Mouse (Mus musculus): ENCODE results near the gene Mecp2. TPM values are rescaled to one million over a fixed set of nuclear protein-coding genes. Genes with fewer than 3 reads are reported as not detected.
"Not testable (repeated sequence)": the region's sequence is repeated elsewhere in the genome, so short reads cannot be mapped to it uniquely, and the experiment has no call there.

The Mecp2 gene
- polyA plus RNA-seq (2015; fragmentation: Nextera tagmentation; extraction: Ambion mirVana): 12.3 and 12.4 TPM in 2 replicates

DNA sequence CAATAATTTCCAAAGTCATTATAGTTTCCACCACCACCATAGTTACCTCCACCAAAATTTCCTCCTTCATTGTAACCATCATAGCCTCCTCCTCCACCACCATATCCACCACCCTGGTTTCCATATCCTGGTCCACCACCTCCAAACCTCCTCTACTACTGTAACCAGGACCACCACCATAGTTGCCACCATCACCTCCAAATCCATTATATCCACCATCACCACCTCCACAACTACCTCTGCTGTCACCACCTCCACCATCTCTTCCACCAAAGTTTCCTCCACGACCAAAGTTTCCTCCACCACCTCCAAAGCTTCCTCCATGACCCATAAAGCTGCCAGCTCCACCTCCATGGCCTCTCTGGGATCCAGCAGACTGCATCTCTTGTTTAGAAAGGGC, at the start of gene Mecp2:
TSS of gene Mecp2 (minus strand) at position 101 of the 400 bp plus-strand sequence.
- 25% methylated on average over 1 of the region's 1 CpGs for WGBS
- not testable (repeated sequence) for H3K9me3 ChIP-seq; H3K36me3 ChIP-seq; H3K4me3 ChIP-seq (replicated peaks); H3K27me3 ChIP-seq (replicated peaks); H3K27ac ChIP-seq; H3K4me2 ChIP-seq; H3K4me1 ChIP-seq; H3K9ac ChIP-seq; ATAC-seq (ENCODE audit: insufficient read depth, low FRiP score, low read depth)

DNA sequence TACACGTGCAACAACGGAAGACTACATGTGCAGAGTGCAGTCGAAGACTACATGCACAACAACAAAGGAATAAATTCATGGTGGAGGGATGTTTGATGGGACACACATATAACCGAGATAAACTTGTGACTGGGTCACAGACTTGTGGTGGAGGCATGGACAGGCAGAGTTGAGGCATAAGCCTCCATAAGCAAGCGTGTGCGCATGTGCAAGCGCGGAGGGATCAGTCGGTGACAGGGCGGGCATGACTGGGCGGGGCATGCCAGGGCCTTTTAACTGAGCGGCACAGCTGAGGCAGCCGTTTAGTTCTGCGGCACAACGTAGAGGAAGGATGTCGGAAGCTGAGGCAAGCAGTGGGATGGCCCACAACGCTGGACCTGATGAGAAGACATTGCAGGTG, 41.8 kb upstream of the Mecp2 start, which contains the start of gene Tktl1:
TSS of gene Tktl1 (plus strand) at position 301 of the 400 bp plus-strand sequence.
- H3K27ac ChIP-seq: no peak within 1 kb of the TSS
- ATAC-seq (ENCODE audit: insufficient read depth, low FRiP score, low read depth): no peak
- H3K4me2 ChIP-seq: no peak within 1 kb of the TSS
- H3K27me3 ChIP-seq (replicated peaks): no peaks in the 10 kb centered on the region
- no peaks in the 10 kb centered on the region for H3K36me3 ChIP-seq
- WGBS: 92% methylated on average over 17 of the region's 17 CpGs
- no peaks in the 10 kb centered on the region for H3K4me1 ChIP-seq
- no peak within 1 kb of the TSS for H3K4me3 ChIP-seq (replicated peaks)
- H3K9ac ChIP-seq: no peak within 1 kb of the TSS
- H3K9me3 ChIP-seq: no peaks in the 10 kb centered on the region

DNA sequence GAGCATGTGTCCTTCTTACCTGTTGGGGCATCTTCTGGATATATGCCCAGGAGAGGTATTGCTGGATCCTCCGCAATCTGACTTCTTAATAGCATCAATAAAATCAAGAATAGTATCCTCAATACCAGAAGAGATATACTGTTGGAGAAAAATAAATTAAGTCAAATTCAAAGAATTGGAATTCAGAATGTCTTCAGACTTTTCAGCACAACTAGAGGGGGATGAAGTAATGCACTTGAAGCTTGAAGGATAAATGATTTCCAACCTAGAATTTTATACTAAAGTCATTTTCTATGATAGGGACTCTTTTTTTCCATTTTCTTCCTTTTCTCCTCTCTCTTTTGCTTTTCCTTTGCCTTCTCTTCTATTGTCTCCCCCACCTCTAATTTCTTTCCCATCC, 32.6 kb upstream of the Mecp2 start, which contains the start of gene Tex28:
TSS of gene Tex28 (minus strand) at position 101 of the 400 bp plus-strand sequence.
- Histone ChIP-seq H3K36me3 (no peaks in the 10 kb centered on the region), H3K4me2 (no peak within 1 kb of the TSS), H3K4me3 (replicated peaks) (no peak within 1 kb of the TSS), H3K9ac (no peak within 1 kb of the TSS), H3K27ac (no peak within 1 kb of the TSS), H3K27me3 (replicated peaks) (no peaks in the 10 kb centered on the region), H3K4me1 (no peaks in the 10 kb centered on the region), H3K9me3 (no peaks in the 10 kb centered on the region)
- 89% methylated on average over 1 of the region's 1 CpGs for WGBS
- ATAC-seq (ENCODE audit: insufficient read depth, low FRiP score, low read depth): no peak

DNA sequence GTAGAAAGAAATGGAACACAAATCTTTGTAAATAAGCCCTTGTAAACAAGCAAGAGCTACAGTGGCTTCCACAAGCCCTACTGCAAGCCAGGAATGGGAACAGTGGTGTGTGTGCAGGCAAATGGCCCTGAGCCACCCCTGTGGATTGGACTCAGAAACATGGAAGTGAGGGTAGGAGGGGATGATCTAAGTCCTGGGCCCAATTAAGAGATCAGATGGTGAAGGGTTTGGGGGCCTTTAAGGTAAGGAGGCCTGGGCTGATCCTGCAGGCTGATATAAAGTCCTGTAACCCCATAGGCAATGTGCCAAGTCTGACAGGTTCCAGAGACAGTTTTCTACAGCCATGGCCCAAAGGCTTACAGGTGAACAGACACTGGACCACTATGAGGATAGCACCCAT, 8.0 kb downstream of the Mecp2 start, which contains the start of gene Opn1mw:
TSS of gene Opn1mw (plus strand) at position 301 of the 400 bp plus-strand sequence.
- no peaks in the 10 kb centered on the region for H3K36me3 ChIP-seq
- no peak within 1 kb of the TSS for H3K9ac ChIP-seq
- ATAC-seq (ENCODE audit: insufficient read depth, low FRiP score, low read depth): no peak
- H3K4me3 ChIP-seq (replicated peaks): no peak within 1 kb of the TSS
- H3K27me3 ChIP-seq (replicated peaks): no peaks in the 10 kb centered on the region
- H3K4me2 ChIP-seq: no peak within 1 kb of the TSS
- no peak within 1 kb of the TSS for H3K27ac ChIP-seq
- H3K9me3 ChIP-seq: no peaks in the 10 kb centered on the region
- H3K4me1 ChIP-seq: no peaks in the 10 kb centered on the region

DNA sequence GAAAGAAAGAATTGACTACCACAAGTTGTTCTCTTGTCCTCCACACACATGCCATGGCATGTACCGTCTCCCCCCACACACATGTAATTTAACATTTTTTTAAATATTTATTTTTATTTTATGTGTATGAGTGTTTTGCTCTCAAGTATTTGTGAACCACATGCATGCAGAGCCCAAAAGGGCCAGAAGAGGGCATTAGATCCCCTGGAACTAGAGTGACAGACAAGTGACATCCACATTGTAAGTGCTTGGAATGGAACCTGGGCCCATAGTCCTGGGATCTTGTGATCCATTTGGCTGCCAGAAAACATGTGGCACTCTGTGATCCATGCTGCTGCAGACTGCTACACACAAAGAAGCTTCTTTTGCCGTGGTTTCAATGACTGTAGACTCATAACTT, 10.2 kb downstream of the Mecp2 start:
- H3K36me3 ChIP-seq: no peaks in the 10 kb centered on the region
- H3K9me3 ChIP-seq: no peaks in the 10 kb centered on the region
- H3K4me2 ChIP-seq: no peak overlapping the region
- no peak for ATAC-seq (ENCODE audit: insufficient read depth, low FRiP score, low read depth)
- H3K4me1 ChIP-seq: no peaks in the 10 kb centered on the region
- H3K4me3 ChIP-seq (replicated peaks): no peak overlapping the region
- H3K9ac ChIP-seq: no peak overlapping the region
- WGBS: 55% methylated on average over 2 of the region's 2 CpGs
- H3K27me3 ChIP-seq (replicated peaks): no peaks in the 10 kb centered on the region
- no peak overlapping the region for H3K27ac ChIP-seq

DNA sequence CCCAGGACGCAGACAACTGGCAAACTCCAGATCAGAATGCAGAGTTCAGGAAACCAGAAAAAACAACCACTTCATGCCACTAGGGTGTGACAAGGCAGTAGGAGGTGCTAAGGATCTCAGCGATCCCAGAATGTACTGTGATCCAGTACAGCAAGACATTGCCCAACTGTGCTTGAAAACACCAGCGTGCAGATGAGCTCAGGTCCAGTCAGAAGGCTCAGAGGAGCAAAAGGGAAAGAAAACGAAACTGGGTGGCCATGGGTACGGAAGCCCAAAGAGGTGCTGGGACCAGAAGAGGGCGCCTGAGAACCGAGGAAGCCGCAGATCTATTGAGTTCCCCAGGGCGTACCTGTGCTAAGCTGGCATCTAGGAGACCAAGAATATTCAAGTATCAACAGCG, 19.7 kb downstream of the Mecp2 start:
- 25% methylated on average over 10 of the region's 10 CpGs for WGBS
- H3K4me2 ChIP-seq: peak overlapping the region; percentile 37
- no peak for ATAC-seq (ENCODE audit: insufficient read depth, low FRiP score, low read depth)
- no peak overlapping the region for H3K9ac ChIP-seq
- H3K4me3 ChIP-seq (replicated peaks): peak overlapping the region; percentile 28; the same call in 1 of the 2 replicates
- H3K36me3 ChIP-seq: no peaks in the 10 kb centered on the region
- no peaks in the 10 kb centered on the region for H3K9me3 ChIP-seq
- H3K27me3 ChIP-seq (replicated peaks): no peaks in the 10 kb centered on the region
- H3K4me1 ChIP-seq: no peaks in the 10 kb centered on the region
- H3K27ac ChIP-seq: no peak overlapping the region

DNA sequence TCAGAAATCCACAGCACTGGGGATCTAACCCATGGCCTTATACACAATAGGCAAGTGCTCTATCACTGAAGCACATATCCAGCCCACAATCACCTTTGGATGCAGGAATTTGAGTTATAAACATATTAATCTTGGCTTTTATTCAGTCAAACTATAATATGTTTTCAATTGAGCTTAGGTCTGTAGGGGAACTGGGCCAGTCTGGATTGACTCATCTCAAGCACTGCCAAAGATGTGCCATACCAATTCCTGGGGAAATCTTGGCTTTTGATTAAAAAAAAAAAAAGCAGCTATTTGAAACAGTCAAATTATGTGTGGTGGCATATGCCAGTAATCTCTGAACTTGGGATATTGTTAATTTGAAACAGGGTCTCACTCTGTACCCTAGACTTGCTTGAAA, 21.1 kb downstream of the Mecp2 start:
- Histone ChIP-seq H3K36me3 (no peaks in the 10 kb centered on the region), H3K27ac (no peak overlapping the region), H3K27me3 (replicated peaks) (no peaks in the 10 kb centered on the region), H3K4me3 (replicated peaks) (no peak overlapping the region), H3K4me2 (no peak overlapping the region), H3K9ac (no peak overlapping the region), H3K4me1 (no peaks in the 10 kb centered on the region), H3K9me3 (no peaks in the 10 kb centered on the region)
- ATAC-seq (ENCODE audit: insufficient read depth, low FRiP score, low read depth): no peak

DNA sequence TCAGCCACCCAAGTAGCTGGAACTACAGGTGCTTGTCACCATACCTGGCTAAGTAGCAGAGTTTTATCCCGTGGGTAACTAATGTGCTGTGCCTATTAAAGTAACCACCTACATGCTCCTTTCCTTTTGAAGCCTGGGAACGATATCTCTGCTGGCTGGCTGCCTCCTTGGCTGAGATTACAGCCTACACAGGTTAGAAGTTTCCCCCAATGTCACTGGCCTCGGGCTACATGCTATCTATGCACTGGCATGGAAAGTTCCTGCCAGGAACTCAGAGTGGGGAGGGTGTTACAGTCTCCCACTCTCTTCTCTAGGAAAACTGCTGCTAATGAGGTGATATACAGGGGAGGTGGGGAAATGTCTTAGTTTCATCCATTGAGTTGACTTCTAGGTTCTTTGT, 26.4 kb downstream of the Mecp2 start:
- WGBS: 55% methylated on average over 3 of the region's 3 CpGs
- ATAC-seq (ENCODE audit: insufficient read depth, low FRiP score, low read depth): no peak
- H3K4me3 ChIP-seq (replicated peaks): no peak overlapping the region
- no peak overlapping the region for H3K27ac ChIP-seq
- H3K9ac ChIP-seq: no peak overlapping the region
- no peak overlapping the region for H3K4me2 ChIP-seq
- H3K27me3 ChIP-seq (replicated peaks): no peaks in the 10 kb centered on the region
- no peaks in the 10 kb centered on the region for H3K36me3 ChIP-seq
- no peaks in the 10 kb centered on the region for H3K4me1 ChIP-seq
- no peaks in the 10 kb centered on the region for H3K9me3 ChIP-seq

DNA sequence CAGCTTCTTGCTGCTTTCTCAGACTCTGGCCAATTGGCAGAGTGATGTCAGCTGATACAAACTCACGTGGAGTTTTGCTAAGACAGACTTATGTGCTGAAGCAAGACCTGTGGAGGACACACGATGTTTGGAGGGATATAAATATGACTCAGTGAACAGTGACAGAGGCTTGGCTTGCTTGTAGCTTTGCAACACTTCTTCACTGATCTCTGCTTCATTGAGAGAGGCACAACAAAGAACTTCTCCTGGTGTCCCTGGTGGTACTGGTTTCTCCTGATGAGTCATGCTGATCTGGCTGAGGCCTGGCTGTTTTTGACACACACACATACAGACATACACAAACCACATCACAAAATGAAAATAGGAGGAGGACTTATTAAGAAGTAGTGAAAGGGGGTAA, 29.2 kb downstream of the Mecp2 start:
- WGBS: 43% methylated on average over 2 of the region's 2 CpGs
- H3K27ac ChIP-seq: no peak overlapping the region
- H3K4me1 ChIP-seq: no peaks in the 10 kb centered on the region
- H3K36me3 ChIP-seq: no peaks in the 10 kb centered on the region
- no peak overlapping the region for H3K4me2 ChIP-seq
- ATAC-seq (ENCODE audit: insufficient read depth, low FRiP score, low read depth): no peak
- no peak overlapping the region for H3K4me3 ChIP-seq (replicated peaks)
- no peak overlapping the region for H3K9ac ChIP-seq
- H3K27me3 ChIP-seq (replicated peaks): no peaks in the 10 kb centered on the region
- H3K9me3 ChIP-seq: no peaks in the 10 kb centered on the region

DNA sequence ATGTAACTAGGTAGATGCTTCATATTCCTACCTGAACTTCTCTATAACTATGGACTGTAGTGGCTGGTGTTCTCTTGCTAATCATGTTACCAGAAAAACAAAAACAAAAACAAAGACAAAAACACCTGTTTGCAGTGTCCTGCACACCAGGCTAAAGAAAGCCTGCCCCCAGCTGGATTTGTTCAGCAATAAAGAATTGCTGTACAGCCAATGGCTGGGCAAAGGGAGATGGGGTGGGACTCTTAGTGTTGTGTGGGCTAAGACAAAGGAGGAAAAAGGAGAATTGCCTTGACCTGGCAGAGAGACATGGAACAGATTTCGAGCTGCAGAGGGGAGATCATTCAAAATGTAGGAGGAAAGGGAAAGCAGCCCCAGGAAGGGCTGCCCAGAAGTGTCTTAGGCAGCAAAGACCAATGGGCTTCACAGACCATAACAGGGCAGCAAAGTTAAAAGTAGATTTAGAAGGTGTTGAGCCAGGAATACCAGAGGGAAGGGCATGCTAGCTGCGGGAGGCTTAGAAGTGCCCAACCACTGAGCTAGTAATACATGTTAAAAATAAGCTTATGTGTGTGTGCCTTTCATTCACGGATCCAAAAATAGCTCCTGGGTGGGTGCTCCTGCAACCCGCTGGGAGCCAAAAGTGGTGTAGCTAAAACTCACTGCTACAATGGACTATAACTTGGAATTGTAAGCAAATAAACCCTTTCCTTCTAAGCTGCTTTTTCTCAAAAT, 31.5 kb downstream of the Mecp2 start:
- Histone ChIP-seq H3K4me1 (no peaks in the 10 kb centered on the region), H3K36me3 (no peaks in the 10 kb centered on the region), H3K27ac (no peak overlapping the region), H3K4me2 (no peak overlapping the region), H3K27me3 (replicated peaks) (no peaks in the 10 kb centered on the region), H3K9me3 (no peaks in the 10 kb centered on the region), H3K9ac (no peak overlapping the region), H3K4me3 (replicated peaks) (no peak overlapping the region)
- WGBS: 65% methylated on average over 4 of the region's 4 CpGs
- no peak for ATAC-seq (ENCODE audit: insufficient read depth, low FRiP score, low read depth)

DNA sequence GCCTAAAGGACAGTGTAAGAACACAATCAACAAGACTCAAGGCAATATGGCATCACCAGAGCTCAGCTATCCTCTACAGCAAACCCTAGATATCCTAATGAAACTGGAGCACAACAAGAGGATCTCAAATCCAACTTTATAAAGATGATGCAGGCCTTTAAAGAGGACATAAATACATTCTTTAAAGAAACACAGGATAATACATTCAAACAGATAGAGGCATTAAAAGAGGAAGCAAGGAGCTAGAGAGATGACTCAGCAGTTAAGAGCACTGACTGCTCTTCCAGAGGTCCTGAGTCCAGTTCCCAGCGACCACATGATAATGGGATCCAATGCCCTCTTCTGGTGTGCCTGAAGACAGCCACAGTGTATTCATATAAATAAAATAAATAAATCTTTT, 40.0 kb downstream of the Mecp2 start:
- no peak overlapping the region for H3K4me2 ChIP-seq
- H3K36me3 ChIP-seq: no peaks in the 10 kb centered on the region
- no peaks in the 10 kb centered on the region for H3K9me3 ChIP-seq
- H3K4me1 ChIP-seq: no peaks in the 10 kb centered on the region
- 68% methylated on average over 1 of the region's 1 CpGs for WGBS
- ATAC-seq (ENCODE audit: insufficient read depth, low FRiP score, low read depth): no peak
- no peak overlapping the region for H3K4me3 ChIP-seq (replicated peaks)
- no peaks in the 10 kb centered on the region for H3K27me3 ChIP-seq (replicated peaks)
- no peak overlapping the region for H3K27ac ChIP-seq
- no peak overlapping the region for H3K9ac ChIP-seq

DNA sequence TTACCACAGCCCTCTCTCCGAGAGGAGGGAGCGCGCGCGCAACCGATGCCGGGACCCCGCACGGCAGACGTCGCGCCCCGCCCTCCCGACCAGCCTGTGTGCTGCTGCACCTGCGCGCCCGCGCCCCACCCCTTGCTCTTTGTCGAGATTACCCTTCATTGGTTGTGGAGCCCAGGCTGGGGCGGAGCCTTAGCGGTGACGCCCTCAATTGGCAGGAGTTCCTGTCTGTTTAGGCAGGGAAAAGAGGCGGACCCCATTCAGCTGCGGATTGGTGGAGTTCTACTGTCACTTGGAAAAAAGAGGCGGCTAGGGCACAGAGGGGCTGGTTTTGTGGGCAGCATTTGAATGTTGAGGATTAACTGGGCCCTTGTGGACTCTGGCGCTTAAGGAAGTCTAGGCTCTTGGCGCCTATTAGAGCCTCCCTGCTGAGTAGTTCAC, 49.5 kb downstream of the Mecp2 start:
- Histone ChIP-seq H3K4me2 (peak overlapping the region; percentile 46; the same call in 1 of the 2 replicates), H3K36me3 (no peaks in the 10 kb centered on the region), H3K4me1 (no peaks in the 10 kb centered on the region), H3K9me3 (no peaks in the 10 kb centered on the region), H3K27me3 (replicated peaks) (no peaks in the 10 kb centered on the region), H3K9ac (peak overlapping the region; percentile 52; the same call in 1 of the 2 replicates), H3K4me3 (replicated peaks) (peak overlapping the region; percentile 59), H3K27ac (peak overlapping the region; percentile 91)
- ATAC-seq (ENCODE audit: insufficient read depth, low FRiP score, low read depth): peak; percentile 99
- WGBS: 13% methylated on average over 27 of the region's 27 CpGs
